Mouse (Mus musculus) lung, postnatal 0 days (tissue): ENCODE measurements around the gene Palb2.

ENCODE experiments used
- CTCF ChIP-seq: IDR thresholded peaks from 2 replicates; pipeline ENCODE4 v1.5.1; 2016; ENCODE audit warnings: antibody characterized with exemption, mild to moderate bottlenecking
- EP300 ChIP-seq: IDR thresholded peaks from 2 replicates; pipeline ENCODE4 v1.6.1; 2016; ENCODE audit warnings: antibody characterized with exemption, mild to moderate bottlenecking, control low read depth

DNA sequence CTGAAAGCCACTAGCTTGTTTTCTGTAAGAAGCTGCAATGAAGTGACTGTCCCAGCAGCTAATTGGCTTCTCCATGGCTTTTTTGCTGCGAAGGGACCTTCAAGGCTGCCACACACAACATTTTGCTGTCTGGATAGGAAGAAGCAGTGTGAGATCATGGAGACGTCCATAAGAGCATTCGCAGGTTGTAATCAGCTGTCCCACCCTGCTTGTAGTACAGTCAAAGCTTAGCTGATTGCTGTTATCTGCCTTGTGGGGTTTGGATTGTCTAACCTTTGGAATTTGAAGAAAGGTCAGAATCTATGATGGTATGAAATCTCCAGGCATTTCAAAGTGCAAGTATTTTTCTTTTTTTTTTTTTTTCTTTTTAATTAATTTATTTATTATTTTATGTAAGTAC, 58.4 kb downstream of the Palb2 start:
- TF ChIP-seq EP300 (no peak), CTCF (no peak)
